Mouse (Mus musculus): ENCODE data around the gene Nup214.

GRCm38 (mm10) chr2:31943011-31943410, 31.2 kb upstream of the Nup214 start:
- no peak for TF ChIP-seq MAFK (IDR thresholded peaks at IDR 0.05; ENCODE audit: insufficient read depth, low read depth, low read length)
- TF ChIP-seq HCFC1 (IDR thresholded peaks at IDR 0.05; ENCODE audit: borderline replicate concordance, insufficient read depth, low read length), result no peak

Data from ES-E14 (cell line).